Mouse (Mus musculus) erythroblast, embryonic 14.5 days (primary cell): ENCODE data around the gene Vhl. TPM values are rescaled to one million over a fixed set of nuclear protein-coding genes. Genes with fewer than 3 reads are reported as not detected.

Experiments
- H3K27me3 ChIP-seq: 2 replicates; pipeline ENCODE4 v1.6.1; 2012; ENCODE audit warnings: inconsistent platforms; ENCODE audit not compliant: control insufficient read depth
- H3K36me3 ChIP-seq: 2 replicates; pipeline ENCODE4 v1.6.1; 2012; ENCODE audit warnings: mild to moderate bottlenecking, inconsistent platforms; ENCODE audit not compliant: control insufficient read depth
- H3K4me1 ChIP-seq: 2 replicates; pipeline ENCODE4 v1.6.1; 2012; ENCODE audit warnings: inconsistent platforms; ENCODE audit not compliant: control insufficient read depth
- H3K4me3 ChIP-seq: replicated peaks from 2 replicates; pipeline ENCODE3; 2012; ENCODE audit warnings: moderate library complexity, mild to moderate bottlenecking, inconsistent platforms
- H3K9me3 ChIP-seq: 2 replicates; pipeline ENCODE4 v1.6.1; 2012; ENCODE audit warnings: low read length, inconsistent platforms, mixed read lengths; ENCODE audit not compliant: control insufficient read depth
- GATA1 ChIP-seq: IDR thresholded peaks from 2 replicates; pipeline ENCODE4 v1.6.1; 2012; ENCODE audit warnings: low read length, inconsistent platforms, mixed read lengths
- TAL1 ChIP-seq: IDR thresholded peaks from 3 replicates; pipeline ENCODE4 v1.6.1; 2012; ENCODE audit warnings: low read length, inconsistent platforms, mixed read lengths
- polyA plus RNA-seq: library from polyadenylated mRNA; stranded (reverse); fragments of >175 nt; gene quantifications from 2 replicates; pipeline ENCODE4 v1.2.3, GENCODE M21; 2012

The Vhl gene
- polyA plus RNA-seq, 1 experiment, result 0.21 TPM

- Histone ChIP-seq H3K36me3 (peaks cover 42% of the 10 kb centered on the region), H3K27me3 (no peaks in the 10 kb centered on the region), H3K4me3 (no peak overlapping the region), H3K9me3 (no peaks in the 10 kb centered on the region), H3K4me1 (peaks cover 11% of the 10 kb centered on the region)
- no peak for TF ChIP-seq GATA1
- no peak for TF ChIP-seq TAL1
These were observed 56.3 kb downstream of the Vhl start for GRCm38 (mm10) chr6:113679993-113680566.

Other genes with a start within 250 kb of the Vhl start
- 13.9 and 15.1 TPM in 2 replicates for gene Tada3, start 246.1 kb upstream of the Vhl start, polyA plus RNA-seq
- 14.9 and 23.3 TPM in 2 replicates for gene Arpc4, start 245.8 kb upstream of the Vhl start, polyA plus RNA-seq
- 0.16 and 0.34 TPM in 2 replicates for gene Ttll3, start 234.7 kb upstream of the Vhl start, polyA plus RNA-seq
- gene Rpusd3, start 204.6 kb upstream of the Vhl start, polyA plus RNA-seq, result 9.0 and 14.6 TPM in 2 replicates
- gene Cidec, start 188.2 kb upstream of the Vhl start, polyA plus RNA-seq, result not detected in 2 replicates
- gene Jagn1, start 181.4 kb upstream of the Vhl start, polyA plus RNA-seq, result 0.23 and 0.38 TPM in 2 replicates
- not detected in 2 replicates for gene Il17re, start 165.5 kb upstream of the Vhl start, polyA plus RNA-seq
- gene Il17rc, start 152.5 kb upstream of the Vhl start, polyA plus RNA-seq, result not detected in 2 replicates
- gene Creld1, start 140.7 kb upstream of the Vhl start, polyA plus RNA-seq, result 0.38 and 0.61 TPM in 2 replicates
- 0.02 TPM in 1 of 2 replicates, not detected in the other for gene Prrt3, start 122.0 kb upstream of the Vhl start, polyA plus RNA-seq
- gene Emc3, start 92.3 kb upstream of the Vhl start, polyA plus RNA-seq, result 2.4 and 2.6 TPM in 2 replicates
- 0.13 and 0.15 TPM in 2 replicates for gene Fancd2, start 92.3 kb upstream of the Vhl start, polyA plus RNA-seq
- gene Fancd2os, start 23.2 kb upstream of the Vhl start, polyA plus RNA-seq, result not detected in 2 replicates
- gene Brk1, start 19.2 kb upstream of the Vhl start, polyA plus RNA-seq, result 2.1 and 2.6 TPM in 2 replicates
- 13.6 and 15.2 TPM in 2 replicates for gene Irak2, start 14.5 kb downstream of the Vhl start, polyA plus RNA-seq
- gene Tatdn2, start 73.1 kb downstream of the Vhl start, polyA plus RNA-seq, result 2.5 and 3.3 TPM in 2 replicates
- gene Ghrl, start 95.9 kb downstream of the Vhl start, polyA plus RNA-seq, result not detected in 2 replicates
- gene Sec13, start 116.8 kb downstream of the Vhl start, polyA plus RNA-seq, result 2.9 and 4.5 TPM in 2 replicates